Mouse (Mus musculus): ENCODE measurements around the gene Ier2. TPM values are rescaled to one million over a fixed set of nuclear protein-coding genes. Genes with fewer than 3 reads are reported as not detected.

Gene Ier2
- total RNA-seq (2021) = 1 to 10 TPM; 7.2 to 7.6 TPM

DNA sequence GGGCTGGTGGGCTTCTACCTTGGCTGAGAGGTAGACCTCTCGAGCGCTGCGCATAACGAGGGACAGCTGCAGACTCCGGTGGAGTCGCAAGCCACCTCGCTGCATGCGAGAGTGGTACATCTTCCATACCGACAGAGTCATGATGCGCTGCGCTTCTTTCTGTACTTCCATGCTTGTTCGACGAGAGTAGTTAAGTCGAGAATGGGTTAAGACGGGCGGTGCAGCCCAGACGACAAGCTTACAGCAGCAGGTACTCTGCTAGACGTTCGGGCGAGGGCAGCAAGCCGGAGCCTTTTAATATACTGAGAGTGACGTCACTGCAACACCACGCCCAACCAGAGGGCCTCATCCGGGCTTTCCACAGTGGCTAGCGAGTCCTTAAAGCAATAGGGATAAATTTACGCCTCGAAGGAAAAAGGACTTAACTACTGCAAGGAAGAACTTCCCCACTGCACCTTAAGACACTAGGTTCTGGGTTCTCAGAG lies at the start of gene Ier2:
Gene Ier2 (minus strand): TSS at position 272 of the 485 bp plus-strand sequence.
- DNase-seq = peak; percentile 91 to 93

DNA sequence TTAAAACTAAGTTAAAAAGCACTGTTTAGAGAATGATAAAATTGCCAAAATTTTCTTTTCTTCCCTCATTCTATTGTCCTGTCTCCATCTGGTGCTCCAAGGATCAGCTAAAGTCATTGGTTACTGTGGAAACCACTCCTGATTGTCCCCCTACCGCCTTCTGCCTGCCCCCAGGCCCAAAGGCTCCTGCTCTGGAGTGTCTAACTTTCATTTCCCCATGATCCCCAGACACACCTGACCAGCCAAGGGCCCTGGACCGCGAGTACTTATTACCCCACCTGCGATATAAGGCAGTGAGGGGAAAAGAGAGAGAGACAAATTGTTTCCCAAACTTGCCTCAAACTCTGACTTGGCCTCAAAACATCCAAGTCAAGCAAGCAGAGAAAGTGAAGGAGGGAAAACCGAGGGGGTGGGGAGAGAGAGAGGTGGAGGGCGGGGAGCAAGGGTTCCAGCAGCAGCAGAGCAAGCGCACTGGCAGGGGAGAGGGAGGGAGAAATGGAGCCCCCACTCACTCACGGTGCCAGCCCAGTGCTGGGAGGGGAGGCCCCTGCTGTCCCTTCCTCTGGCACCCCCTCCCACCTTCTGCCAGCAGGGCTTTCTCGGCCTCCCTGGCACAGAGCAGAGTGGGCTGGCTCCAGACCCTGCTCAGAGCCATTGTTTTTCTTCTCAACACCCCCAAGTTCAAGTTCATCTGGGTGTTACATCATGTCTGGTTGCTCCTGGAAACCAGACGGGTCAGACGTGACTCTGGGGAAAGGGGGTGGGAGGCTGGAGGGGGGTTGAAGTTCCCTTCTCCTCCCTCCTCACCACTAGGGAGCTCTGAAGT lies 49.5 kb upstream of the Ier2 start:
- no peak for DNase-seq

- DNase-seq = no peak
These were observed 48.7 kb upstream of the Ier2 start for GRCm38 (mm10) chr8:84711312-84711711.

- DNase-seq = no peak
These were observed 47.3 kb upstream of the Ier2 start for GRCm38 (mm10) chr8:84709931-84710330.

- DNase-seq = peak; percentile 85 to 88
These were observed 46.3 kb upstream of the Ier2 start for GRCm38 (mm10) chr8:84708774-84709475.

DNA sequence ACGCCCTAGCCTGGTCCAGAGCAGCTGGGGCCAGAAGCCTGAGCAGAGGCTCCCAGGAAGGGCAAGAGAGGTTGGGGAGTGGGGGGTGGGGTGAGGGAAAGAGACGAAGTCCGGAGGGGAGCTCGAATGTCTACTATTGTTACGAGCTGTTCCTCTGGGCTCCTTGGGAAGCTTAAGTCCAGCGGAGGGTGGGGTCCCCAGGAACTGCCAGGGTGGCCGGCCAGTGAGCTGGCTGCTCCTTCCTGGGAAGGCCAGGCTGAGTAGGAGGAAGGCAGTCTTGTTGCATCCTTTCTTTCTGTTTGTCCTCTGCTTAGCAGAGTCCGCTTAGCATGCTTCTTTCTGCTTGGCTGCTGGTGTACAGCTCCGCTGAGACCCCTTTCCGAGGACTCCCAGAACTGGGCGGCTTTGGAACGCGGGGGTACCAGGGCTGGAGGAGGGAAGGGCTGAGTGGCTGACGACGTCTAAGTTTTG lies 45.5 kb upstream of the Ier2 start:
- DNase-seq = no peak

DNA sequence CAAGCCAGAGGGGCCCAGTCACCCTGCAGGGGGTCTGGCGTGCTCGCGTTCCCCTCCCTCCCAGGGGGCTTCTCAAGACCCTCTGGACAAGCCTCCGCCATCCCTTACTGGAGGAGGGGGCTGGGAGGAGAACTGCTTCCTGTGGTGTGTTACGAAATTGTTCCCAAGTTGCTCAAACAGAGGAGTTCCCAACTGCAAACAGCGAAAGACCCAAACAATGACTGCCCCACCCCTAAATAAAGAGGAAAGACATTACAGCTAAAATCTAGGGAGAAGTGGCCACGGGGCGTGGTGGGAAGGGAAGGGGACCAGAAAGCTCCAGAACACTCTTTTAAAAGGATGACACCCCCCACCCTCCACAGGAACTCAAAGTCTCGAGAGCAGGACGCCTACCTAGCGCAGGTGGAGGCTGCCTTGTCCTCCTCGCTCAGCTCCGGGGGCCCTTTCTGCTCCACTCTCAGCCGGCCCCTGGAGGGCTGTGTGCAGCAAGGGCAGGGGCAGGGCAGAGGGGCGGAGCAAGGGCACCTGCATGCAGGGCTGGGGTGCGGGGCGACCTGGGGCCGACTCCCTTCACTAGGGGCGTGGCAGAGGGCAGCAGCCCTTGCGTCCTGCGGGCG lies 44.7 kb upstream of the Ier2 start:
- DNase-seq = no peak

GRCm38 (mm10) chr8:84706610-84707266 lies 44.1 kb upstream of the Ier2 start:
- DNase-seq = no peak

DNA sequence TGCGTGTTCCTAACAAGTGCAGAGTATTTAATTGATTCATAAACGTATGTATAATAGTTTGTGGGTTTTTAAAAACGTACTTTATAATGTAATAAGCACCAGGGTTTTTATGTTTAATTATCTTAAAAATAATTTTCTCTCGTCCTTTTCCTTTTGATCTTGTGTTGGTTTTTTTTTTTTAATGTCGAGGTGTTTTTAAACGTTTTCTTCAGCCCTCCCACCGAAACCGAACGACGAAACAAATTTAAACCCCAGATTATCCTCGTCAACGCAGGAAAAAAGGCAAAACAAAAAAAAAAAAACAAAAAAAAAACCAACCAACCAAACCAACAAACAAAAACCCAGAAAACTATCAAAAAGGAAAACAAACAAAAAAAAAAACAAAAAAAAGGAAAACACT lies 43.3 kb upstream of the Ier2 start:
- no peak for DNase-seq

DNA sequence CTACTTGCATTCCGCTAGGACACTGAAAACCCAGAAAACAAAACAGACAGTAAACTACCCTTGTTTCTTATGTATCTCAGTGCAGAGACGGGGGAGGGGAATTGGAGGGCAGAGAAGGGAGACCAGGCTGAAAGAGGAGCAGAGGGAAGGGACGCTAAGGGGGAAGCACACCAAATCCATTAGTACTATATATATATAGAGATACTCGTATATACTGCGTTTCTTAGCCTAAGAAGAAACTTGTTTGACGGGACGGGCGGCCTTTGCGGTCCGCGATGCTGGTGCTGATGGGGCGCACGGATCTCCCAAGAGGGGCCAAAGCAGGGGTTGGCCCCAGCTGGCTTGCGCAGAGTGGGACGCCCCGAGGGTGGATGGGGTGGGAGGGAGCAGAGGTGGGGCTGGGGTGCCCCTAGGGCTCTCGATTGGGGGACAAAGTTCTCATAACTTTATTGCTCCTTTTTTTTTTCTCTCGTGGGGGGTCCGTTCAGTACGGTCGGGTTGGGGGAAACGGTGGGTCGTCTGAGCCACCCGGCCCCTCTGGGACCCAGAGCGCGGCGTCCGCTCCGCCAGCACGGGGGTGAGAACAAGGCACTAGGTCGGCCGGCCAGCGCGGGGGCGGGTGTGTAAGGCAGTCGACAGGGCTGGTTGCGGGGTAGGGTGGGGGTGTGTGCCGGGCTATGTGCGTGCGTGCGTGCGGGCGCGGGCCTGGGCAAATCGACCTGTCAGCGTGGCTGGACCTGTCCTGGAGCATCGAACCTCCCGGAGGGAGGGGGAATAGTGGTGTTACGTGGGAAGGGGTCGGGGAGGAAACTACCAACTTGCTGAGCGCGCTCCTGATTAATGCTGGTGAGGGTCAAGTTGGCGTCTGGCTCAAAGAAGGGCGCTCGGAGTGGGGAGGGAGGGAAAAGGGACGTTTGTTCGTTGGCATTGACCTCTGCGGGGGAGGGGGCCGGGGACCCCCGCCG lies 42.5 kb upstream of the Ier2 start:
- DNase-seq = no peak

DNA sequence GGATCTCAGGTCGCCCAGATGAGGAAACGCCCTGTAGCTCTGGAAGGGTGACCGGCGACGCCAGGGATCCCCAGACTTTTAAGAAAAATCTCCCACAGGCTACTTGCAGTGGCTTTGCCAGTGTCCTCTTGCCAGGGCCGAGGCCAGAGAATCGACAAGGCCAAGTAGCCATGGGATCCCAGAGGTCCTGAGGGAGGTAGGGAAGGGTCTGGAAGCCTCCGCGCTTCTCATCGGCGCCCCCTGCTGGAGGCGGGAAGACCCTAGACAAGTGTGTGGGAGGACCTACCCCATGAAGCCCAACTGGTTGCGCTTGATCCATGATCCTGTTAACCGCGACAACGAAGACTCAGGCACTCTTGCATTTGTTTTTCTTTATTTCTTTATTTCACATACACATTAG lies 41.7 kb upstream of the Ier2 start:
- peak in 1 of 2 experiments; percentile 76 for DNase-seq

GRCm38 (mm10) chr8:84703466-84704249 lies 41.0 kb upstream of the Ier2 start:
- DNase-seq = no peak

DNA sequence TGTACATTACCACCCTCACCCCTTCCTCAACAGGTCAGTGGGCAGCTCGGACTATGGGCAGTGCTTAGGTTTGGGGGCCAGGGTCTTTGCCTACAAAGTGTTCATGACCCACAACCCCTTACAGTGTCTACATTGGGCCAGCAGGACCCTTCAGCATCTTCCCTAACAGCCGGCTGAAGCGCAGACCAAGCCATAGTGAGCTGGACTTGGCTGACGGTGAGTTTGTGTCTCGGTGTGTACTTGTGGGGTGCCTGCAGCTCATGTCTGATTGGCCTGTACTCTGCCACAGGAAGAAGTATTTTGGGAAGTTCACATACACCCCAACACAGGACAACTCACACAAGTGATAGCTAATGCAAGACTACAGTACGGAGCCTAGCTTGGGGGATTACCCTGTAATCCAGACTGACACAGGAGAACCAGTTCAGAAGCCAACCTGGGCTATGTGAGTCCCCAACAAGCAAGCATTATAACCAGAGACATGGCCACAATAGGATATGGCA lies 40.4 kb upstream of the Ier2 start:
- no peak for DNase-seq

- DNase-seq = no peak
These were observed 39.9 kb upstream of the Ier2 start for GRCm38 (mm10) chr8:84702561-84702960.

DNA sequence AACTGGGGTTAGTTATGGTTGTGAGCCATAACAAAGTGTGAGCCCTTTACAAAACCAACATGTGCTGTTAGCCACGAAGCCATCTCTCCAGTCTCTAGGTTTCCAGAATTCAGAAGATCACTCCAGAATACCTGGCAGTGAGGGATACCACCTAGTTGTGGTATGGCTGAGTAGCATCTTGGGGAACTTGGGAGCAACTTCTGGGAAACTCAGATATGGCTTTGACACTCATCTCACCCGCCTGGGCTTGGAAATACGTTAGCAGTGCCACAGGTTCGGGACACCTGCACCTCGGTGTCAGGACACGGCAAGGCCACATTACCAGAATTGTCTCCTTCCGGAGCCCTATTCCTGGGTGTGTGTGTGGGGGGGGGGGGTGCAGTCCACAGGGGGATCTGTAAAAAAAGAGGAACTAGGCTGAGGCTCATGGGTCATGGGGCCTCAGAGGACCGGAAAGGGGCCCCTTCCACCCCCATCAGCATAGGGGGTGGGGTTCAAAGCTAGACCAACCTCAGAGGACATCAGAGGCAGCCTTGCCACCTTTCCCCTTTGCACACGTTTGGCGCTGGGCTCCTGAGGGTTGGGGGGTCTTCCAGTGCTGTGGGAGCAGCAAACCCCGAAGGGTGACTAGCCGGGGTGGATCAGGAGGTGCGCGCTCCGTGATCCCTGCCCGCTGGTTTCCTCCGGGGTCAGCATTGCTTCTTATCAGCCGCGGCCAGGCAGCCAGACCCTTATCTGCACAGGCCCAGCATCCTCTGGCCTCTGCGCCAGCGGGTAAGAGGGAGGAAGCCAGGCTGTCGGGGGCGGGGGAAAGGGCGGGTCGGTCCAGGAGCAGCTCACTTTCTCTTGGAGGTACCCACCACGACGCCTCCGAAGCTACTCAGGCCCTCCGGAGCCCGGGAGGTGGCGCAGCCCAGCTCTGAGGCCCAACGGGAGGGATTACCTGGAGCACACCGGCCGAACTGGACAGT lies 38.6 kb upstream of the Ier2 start, which contains the start of gene Lyl1:
Gene Lyl1 (plus strand): TSS at position 517 of the 971 bp plus-strand sequence.
- no peak for DNase-seq

GRCm38 (mm10) chr8:84700526-84700925 lies 37.9 kb upstream of the Ier2 start:
- no peak for DNase-seq

GRCm38 (mm10) chr8:84699861-84700322 lies 37.2 kb upstream of the Ier2 start:
- peak in 1 of 2 experiments; percentile 66 for DNase-seq

DNA sequence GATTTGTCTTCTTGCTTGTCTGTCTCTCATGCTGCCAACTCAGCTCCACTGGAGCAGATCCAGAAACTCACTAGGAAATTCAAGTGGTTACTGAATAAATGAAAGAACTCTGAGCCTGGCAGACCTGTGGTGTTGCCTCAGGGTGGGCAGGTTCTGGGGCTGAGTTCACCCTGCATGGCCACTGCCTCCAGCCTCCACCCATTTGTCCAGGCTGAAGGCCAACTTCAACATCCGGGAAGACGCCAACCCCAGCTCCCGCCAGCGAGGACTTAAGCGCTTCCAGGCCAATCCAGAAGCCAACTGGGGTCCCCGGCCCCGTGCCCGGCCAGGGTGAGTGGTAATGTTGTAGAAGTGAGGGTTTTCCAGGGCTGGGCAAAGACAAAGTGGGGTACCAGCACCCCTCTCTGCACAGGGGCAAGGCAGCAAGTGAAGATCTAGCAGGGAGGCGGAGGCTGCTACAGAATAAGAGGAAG lies 36.3 kb upstream of the Ier2 start:
- no peak for DNase-seq

- DNase-seq = no peak
These were observed 35.6 kb upstream of the Ier2 start for GRCm38 (mm10) chr8:84698288-84698687.
